Mouse (Mus musculus) NIH3T3 (cell line): Measurements from ENCODE around the gene Ncoa1.
"Not testable (repeated sequence)": the region's sequence is repeated elsewhere in the genome, so short reads cannot be mapped to it uniquely, and the experiment has no call there.

Experiments used
- DNase-seq: peaks from one replicate; pipeline ENCODE4 v3.0.0-alpha.2; 2012; ENCODE audit warnings: low read depth

Gene Ncoa1

DNA sequence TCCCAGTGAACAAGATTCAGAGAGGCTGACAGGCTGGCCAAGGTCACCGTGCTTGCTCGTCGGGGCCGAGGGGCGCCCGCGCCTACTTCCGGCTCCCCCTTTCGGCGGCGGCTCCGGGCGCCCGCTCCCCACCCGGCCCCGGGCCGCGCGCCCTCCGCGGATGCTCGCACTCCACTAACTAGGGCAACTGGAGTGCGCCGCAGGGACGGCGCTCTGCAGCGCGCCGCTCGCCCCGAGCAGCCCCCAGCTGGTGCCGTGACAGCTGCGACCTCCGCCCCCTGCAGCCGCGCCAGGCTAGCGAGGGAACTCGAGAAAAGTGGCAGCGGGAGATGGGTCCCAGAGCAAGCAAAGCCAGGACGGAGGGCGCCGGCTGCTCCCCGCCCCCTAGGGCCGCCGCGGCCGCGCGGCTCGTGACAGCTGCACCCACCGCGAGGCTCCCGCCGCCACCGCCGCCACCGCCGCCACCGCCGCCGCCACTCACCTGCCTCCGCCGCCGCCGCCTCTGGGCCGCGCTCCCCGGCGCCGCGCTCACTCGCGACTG lies 621 bp downstream of the Ncoa1 start:
- peak; percentile 55 for DNase-seq

DNA sequence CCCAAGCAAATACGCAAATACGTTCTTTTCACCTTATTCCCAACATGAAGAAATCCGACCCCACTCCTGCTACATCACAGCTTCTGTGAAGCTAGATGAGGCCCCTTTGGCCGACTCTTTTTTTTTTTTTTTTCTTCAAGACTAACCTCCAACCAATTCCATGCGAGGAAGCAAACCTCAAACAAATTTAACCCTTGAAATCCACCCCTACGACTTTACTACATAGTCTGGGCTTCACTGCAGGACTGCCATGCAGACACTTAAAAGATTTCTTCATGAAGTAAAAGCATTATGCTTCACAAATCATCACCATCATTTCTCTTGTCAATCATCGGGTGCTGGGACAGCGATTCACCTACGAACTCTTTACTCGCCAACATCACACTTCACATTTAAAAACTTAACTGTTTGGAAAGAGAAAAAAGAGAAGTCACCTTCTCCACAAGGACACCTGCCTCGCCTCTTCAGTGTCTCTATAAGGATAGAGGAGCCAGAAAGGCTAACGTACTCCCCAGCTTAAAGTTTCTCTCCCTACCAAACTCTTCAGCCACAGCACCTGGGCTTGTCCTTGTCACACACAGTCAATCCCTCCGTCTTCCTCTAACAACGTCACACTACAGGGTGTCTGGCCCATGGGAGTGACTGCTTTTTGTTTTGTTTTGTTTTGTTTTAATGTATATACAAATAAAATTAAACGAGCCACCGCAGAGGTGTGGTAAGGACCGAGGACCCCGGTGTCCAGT lies 1.6 kb downstream of the Ncoa1 start:
- peak; percentile 11 for DNase-seq

DNA sequence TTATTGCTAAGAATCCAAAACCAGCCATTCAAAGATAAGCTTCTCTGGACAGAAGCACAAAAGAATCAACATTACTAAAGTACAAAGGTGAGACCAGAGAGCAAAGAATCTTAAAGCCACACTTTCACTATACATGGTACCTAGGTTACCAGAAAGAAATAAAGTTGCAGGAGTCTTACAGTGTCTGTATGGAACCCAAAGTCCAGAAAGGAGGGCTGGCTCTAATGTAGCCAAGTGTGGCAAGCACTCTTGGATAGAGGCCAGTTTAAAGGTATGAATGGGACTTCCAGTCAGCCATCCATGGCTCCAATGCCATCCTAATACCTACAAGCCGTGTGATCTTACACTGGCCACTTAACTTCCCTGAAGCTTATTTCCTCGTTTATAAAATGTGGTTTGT lies 7.9 kb downstream of the Ncoa1 start:
- DNase-seq = no peak

DNA sequence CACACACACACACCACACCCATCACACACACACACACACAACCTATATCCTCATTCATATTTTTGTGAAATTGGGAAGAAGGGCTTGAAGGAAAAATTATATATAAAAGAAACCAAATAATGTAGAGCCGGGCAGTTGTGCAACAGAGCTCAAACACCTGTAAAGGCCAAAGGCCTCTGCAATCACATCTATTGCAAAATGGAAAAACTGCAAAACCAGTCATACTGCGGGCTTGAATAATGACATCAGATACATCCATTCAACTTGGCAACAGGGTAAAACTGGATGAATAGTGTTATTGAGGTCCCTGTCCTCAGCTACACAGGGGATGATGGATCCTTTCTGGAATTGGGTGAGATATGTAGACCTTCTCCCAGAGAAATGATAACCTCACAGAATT lies 13.3 kb downstream of the Ncoa1 start:
- DNase-seq = no peak

DNA sequence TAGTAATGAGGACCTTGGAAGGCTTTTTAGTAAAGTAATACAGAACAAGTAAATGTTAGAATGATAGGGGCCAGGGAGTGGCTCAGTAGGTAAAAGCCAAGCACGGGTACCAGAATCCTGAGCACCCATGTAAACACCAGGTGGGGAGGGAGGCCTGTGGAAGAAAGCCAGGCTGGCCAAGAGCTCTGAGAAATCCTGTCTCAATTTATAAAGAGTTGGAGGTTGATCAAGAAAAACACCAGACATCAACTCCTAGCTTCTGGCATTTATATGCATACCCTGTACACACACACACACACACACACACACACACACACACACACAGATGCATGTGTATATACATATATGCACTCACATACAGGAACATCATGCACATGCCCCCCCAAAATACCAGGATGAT lies 14.6 kb downstream of the Ncoa1 start:
- no peak for DNase-seq

DNA sequence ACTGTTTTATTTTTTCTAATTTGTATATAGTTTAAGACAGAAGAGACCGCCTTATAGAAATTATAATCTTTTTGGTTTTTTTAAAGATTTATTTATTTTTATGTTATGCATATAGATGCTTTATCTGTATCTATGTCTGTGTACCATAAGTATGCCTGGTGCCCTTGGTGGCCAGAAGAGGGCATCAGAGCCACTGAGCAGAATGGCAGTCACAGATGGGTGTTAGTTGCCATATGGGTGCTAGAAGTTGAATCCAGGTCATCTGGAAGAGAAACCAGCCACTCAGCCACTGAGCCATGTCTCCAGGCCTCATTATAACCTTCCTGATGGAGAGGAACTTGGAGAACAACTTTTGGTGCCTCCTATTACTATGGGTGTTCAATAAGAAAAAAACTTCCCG lies 16.0 kb downstream of the Ncoa1 start:
- DNase-seq = no peak

DNA sequence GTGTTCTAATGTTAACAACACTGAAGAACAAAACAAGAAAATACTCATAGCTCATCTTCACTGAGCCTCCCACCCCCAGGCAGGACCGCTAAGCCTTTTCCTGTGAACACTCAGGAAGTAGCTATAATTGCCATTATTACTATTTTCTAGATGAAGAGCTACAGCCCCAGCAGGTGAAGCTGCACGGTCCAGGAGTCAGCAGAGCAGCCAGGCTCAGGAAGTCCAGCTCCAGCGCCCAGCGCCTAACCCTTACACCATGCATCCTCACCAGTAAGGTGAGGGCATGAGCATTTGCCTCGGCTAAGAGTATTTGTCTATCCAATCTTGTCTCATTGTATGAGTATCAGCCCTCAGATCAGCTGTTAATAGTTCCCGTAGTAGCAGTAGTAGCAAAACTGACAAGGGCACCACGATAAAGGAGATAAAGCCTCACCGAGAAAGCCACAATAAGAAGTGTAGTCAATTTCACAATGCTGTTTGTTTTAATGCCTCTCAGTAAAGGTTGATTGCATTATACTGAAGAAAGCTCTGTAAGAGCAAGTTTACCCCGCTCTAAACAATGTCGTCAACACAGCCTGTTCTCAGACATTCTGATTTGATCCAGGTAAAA lies 21.9 kb downstream of the Ncoa1 start:
- DNase-seq = no peak

DNA sequence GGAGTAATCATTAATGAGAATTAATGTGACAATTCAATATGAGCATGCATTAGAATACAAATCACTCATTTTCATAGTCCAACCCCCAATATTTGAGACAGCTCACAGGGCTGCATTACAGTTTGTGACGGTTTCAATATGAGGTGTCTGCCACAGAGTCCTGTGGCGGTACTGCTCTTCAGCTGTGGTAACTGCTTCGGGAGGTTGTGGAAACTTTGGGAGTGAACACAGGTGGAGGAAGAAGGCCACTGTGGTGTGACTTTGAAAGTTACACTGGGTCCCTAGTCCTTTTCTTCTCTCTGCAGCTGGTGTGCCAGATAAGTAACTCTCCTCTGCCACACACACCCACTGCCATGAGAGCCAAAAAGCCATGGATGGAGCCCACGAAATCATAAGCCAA lies 22.7 kb downstream of the Ncoa1 start:
- no peak for DNase-seq

DNA sequence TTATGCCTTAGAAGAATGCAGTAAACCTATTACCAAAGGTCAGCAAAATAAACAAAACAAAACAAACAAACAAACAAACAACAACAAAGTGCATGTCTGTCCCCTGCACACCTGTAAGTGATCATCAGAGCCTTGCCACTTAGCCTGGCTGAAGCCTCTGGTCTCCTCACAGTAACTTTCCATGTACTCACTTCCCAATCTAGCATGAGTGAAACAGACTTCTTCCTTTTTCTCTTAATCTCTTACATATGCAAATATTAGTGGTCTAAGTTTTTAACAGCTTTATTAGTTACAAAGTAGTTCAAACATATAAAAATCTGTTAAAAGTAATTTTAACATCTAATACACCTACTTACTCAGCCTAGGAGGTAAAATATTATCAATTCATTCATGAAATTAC lies 24.7 kb downstream of the Ncoa1 start:
- no peak for DNase-seq

DNA sequence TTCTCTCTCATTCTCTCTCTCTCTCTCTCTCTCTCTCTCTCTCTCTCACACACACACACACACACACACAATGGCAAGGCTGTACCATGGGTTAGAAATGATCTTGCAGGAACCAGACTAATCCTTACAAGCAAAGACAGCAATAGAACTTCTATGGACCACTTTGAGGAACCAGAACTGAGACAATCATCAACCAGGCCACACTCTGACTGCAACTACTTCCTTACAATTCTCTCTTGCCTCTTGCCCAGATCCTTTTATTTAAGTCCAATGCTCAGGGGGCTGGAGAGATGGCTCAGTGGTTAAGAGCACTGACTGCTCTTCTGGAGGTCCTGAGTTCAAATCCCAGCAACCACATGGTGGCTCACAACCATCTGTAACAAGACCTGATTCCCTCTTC lies 26.5 kb downstream of the Ncoa1 start:
- not testable (repeated sequence) for DNase-seq

DNA sequence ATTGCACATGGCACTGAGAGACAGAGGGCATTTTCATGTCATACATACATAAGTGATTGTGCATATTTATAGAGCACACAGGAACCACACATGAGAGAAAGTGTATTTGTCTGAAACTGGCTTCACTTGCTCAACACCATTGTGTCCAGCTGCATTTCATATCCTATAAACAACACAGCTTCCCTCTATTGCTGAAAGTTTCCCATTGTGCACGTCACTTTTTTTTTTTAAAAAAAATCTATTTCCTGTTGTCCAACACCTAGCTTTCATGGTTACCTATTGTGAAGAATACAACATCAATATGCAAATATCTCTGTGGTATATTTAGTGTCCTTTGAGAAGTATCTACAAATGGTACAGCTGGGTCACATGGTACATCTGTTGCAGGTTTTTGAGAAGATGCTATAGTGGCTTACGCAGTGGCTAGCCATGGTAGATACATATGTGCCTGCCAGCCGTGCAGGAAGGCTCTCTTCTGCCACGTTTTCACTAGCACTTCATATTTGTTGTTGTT lies 28.8 kb downstream of the Ncoa1 start:
- no peak for DNase-seq

DNA sequence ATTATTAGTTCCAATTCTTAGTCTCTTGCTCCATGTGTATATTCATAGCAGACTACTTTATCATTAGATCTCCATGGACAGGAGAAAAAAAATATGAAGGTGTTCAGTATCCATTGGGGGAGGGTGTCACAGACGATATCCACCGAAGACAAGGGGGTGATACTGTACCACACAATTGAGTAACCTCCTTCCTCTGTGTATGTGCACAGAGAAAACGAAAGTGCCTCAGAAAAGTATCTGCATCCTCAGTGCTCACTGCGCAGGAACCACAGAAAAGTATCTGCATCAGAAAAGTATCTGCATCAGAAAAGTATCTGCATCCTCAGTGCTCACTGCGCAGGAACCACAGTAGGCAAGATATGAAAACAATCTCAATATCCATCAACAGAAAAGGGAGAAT lies 32.0 kb downstream of the Ncoa1 start:
- no peak for DNase-seq

DNA sequence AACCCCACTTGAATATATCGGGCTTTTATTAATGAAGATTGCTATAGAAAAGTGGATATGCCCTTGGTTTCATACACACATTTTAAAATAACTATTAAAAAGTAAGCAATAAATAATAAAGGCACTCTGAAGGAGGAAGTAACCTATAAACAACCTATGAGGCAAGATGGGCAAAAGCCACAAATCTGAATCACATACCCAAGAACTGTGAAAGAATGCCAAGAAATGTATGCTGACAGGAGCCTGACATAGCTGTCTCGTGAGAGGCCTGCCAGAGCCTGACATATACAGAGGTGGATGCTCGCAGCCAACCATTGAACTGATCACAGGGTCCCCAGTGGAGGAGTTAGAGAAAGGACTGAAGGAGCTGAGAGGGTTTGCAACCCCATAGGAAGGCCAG lies 35.5 kb downstream of the Ncoa1 start:
- peak; percentile 66 for DNase-seq

DNA sequence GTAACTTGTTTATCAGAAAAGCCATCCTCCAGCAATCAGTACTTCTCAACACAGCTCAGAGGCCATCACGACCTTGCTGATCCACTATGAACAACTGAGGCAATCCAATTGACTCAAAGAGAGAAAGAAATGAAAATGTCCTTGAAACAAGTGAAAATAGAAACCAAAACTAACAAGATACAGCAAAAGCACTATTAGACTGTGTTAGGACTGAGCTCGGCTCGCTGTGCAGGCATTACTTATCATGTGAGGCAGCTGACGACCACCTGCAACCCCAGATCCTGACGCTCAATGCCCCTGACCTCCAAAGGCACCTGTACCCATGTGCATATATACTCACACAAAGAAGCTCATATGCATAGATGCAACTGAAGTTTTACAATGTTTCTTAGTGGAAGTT lies 40.8 kb downstream of the Ncoa1 start:
- no peak for DNase-seq

DNA sequence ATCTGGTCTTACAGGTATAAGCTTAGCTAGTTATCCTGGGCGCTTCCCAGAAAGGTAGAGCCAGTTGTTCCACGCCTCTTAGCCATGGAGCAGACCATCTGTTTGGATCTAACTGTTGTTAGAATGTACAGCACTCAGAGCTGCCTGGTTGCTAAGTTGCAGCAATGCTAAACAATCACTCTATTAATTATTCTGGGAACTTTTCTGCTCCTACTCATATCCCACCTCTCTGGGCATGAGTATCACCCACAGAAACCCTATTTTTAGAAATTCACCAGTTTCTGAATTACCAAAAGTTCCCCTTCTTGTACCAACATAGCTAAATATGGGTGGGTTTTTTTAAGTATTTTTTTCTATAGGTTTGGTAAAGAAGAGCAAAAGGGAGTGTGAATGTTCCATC lies 43.4 kb downstream of the Ncoa1 start:
- no peak for DNase-seq

DNA sequence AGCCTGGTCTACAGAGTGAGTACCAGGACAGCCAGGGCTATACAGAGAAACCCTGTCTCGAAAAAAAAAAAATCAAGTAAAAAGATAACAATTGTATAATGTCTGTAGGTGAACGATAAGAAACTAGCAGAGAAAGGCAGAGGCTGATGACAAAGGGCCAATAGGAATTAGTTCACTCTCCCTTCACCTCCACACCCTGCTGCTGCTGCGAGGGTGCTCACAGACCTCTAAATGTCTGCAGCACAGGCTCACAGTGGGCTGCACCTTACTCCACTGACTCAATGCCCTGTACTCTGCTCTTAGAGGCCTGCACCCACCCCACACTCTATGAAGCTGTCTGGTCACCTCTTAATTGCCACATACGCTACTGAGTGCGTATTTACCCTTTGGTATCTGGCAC lies 45.0 kb downstream of the Ncoa1 start:
- no peak for DNase-seq

DNA sequence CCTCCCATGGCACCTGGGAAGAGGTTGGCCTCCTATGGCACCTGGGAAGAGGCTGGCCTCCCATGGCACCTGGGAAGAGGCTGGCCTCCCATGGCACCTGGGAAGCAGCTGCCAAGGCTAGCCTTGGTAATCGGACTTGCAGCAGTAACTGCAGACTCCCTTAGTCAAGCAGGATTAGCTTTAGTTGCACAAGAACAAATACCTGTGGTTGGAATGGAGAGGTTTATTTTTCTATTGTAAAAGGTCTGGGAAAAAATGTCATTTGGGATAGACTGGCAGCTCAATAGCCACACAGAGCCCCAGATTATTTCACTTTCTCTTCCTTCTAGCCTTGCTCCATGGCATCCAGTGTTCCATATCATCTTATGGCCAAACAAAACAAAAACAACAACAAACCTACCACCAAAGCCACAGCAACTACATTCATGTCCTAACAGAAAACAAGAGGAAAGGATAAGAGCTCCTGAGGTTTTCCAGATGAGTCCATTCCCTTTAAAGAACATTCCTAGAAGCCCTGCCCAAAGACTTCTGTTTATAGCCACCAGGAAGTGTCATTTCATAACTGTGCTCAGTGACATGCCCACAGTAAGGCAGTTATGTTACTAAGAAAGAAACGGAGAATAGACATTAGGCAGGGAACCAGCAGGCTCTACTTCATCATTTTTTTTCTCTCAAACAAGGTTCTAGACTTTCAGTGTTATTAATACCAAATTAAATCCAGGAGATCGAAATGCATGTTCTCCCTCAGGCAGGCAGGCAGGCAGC lies 46.7 kb downstream of the Ncoa1 start:
- DNase-seq = peak; percentile 5

DNA sequence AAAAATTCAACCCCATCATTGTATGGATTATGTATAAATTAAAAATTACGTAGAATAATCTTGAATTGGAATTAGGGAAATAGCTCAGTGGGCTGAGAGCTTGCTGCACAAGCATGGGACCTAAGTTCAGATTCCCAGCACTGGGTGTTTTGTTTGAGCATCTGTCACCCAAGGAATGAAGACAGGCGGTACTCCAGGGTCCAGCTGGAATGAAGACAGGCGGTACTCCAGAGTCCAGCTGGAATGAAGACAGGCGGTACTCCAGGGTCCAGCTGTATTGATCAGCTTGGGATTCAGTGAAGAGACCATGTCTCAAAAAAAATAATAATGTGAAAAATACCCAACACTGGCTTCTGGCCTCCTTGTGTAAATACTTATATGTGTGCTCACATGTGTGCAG lies 58.2 kb downstream of the Ncoa1 start:
- no peak for DNase-seq

DNA sequence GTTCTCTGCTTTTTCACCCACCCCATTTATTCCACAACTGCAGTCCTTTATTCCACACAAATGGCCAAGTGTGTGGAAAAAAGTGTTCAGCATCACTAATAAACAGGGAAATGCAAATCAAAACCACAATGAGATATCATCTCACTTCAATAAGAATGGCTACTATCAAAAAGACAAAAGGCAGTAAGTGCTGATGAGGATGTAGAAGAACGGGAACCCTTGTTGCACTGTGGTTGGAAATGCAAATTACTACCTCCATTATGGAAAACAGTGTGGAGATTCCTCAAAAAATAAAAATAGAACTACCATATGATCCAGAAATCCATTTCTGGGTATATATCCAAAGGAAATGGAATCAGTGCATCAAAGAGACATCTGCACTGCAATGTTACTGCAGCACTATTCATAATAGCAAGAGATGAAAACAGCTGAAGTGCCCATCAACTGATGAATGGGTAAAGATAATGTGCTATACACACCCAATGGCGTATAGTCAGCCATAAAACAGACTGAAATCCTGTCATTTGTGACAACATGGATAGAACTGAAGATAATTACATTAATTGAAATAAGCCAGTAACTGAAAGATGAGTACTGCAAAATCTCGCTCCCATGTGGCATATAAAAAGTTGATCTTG lies 59.2 kb downstream of the Ncoa1 start:
- no peak for DNase-seq

DNA sequence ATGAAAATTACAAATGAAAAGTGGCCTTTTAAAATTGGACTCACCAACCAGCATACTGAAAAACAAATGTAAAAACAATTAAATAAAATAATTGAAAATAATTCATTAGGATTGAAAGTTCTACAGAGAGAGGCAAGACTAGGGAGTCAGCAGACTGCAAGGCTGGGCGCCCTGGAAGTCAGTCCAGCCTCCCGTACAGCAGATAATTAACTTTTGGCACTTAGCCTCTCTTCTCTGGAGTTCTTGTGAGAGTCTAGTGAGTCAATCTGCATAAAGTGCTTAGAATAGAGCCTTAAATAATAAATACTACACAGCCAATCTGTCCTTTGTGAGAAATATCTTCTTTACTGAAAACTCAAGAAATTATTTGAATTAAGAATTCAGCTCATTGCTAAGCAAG lies 69.9 kb downstream of the Ncoa1 start:
- DNase-seq = no peak

DNA sequence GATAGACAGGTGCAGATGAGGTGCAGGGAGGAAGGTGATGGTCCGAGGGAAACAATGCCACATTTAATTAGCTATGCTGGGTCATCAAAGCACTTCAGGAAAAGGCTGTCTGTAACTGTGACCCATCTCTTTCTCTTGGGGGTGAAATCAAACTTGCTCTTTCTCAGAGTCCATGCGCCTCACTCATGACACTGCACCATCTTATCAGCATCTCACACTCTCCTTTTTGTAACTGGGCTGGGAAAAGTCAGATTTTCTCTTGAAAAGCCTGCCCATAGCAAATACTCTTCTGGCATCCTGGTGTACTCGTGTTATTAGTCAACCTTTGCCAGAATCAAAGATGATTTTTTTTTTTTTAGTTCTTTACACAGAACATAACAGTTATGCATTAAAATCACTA lies 70.8 kb downstream of the Ncoa1 start:
- no peak for DNase-seq

DNA sequence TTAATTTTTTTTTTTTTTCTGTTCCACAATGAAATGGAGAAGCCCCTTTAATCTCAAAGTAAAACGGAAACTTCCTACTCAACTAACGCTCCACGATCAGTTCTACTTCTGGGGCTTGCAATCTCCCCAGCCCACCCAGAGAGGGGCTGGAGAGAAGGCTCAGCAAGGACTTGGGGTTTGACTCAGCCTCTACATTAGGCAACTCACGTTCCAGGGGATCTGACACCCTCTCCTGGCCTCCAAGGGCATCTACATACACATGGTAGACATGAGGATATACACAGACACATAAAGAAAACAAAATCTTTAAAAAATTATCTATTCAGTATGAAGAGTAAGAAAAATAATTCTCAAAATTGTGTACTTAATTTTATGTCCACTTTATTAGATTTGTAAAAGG lies 73.8 kb downstream of the Ncoa1 start:
- DNase-seq = no peak
